Mouse (Mus musculus): ENCODE results near the gene Daam2.

The Daam2 gene

GRCm38 (mm10) chr17:49531661-49532060 lies 32.5 kb downstream of the Daam2 start:
- no peak for DNase-seq (ENCODE audit: low read depth, low spot score)

DNA sequence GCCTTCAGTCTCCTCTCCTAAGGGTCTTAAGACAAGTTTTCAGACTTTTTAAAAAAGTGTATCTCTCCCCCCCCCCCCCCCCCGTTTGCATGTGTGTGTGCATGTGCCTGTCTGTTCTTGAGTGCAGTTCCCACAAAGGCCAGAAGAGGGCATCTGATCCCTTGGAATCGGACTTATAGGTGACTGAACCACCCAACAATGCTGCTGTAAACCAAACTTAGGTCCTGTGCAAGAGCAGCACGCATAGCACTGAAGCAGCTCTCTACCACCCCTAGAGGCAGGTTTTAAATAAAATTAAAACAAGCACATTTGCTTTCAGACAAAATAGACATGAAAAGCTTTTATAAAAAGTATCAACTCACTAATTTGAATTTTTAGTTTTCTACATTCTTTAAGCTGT lies 33.9 kb downstream of the Daam2 start:
- peak; percentile 91 for DNase-seq (ENCODE audit: low read depth, low spot score)

- DNase-seq (ENCODE audit: low read depth, low spot score): no peak
These were observed 35.5 kb downstream of the Daam2 start for GRCm38 (mm10) chr17:49528503-49529205.

DNA sequence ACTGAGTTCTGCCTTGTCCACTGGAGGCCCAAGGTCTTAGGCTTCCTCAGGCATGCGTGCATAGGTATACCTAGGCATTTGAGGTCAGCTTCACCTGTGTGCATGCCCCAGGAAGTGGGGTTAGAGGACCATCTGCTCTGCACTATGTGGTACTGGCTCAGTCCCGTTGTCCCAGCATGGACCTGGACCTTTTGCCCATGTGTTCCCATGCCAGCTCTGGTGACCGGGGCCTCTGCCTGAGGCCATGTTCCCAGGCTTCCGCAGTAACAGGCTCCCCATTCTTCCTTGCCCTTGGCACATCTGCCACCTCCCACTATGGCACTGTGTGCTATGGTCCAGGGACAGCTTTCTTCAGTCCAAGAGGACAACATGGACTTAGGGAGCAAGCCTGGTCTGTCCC lies 36.1 kb downstream of the Daam2 start:
- no peak for DNase-seq (ENCODE audit: low read depth, low spot score)

- DNase-seq (ENCODE audit: low read depth, low spot score): no peak
These were observed 37.6 kb downstream of the Daam2 start for GRCm38 (mm10) chr17:49526566-49526965.

DNA sequence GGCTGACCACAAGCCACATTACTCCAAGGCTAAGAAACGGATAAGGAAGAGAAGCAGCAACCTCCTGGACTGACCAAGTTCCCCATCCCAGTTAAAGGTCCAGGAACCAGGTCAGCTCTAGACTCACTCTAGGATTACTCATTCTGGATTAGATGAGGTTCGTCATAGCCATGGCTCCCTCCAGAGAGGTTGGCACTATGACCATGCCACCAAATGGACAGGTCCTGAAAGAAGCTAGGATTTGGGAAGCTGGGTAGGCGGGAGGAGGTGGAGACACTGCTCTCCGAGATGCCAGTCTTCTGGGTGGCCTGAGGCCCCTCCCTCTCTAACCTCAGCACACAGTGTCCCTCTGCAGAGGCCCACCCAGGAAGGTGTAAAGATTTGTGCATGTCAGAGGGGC lies 38.2 kb downstream of the Daam2 start:
- DNase-seq (ENCODE audit: low read depth, low spot score): no peak

GRCm38 (mm10) chr17:49524584-49524983 lies 39.6 kb downstream of the Daam2 start:
- no peak for DNase-seq (ENCODE audit: low read depth, low spot score)

GRCm38 (mm10) chr17:49522435-49522834 lies 41.7 kb downstream of the Daam2 start:
- DNase-seq (ENCODE audit: low read depth, low spot score): peak; percentile 42

- DNase-seq (ENCODE audit: low read depth, low spot score): no peak
These were observed 42.1 kb downstream of the Daam2 start for GRCm38 (mm10) chr17:49522002-49522401.

DNA sequence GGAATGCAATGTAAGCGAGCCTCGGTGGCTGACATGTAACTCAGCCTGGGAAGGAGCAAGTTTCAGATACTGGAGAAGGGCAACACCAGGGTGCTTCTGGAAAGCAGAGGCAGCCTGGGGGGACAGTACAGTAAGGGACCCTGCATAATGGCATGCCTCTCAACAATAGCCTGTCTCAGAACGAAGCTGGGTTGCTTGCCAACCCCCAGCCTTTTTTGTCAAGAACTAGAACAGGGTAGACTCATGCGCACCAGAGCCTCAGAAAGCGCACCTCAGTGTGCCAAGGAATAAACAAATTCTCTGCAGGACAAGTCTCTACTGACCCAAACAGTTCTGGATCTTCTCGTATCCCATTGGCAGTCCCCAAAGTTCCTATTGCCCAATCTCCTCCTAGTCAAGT lies 43.5 kb downstream of the Daam2 start:
- DNase-seq (ENCODE audit: low read depth, low spot score): no peak

DNA sequence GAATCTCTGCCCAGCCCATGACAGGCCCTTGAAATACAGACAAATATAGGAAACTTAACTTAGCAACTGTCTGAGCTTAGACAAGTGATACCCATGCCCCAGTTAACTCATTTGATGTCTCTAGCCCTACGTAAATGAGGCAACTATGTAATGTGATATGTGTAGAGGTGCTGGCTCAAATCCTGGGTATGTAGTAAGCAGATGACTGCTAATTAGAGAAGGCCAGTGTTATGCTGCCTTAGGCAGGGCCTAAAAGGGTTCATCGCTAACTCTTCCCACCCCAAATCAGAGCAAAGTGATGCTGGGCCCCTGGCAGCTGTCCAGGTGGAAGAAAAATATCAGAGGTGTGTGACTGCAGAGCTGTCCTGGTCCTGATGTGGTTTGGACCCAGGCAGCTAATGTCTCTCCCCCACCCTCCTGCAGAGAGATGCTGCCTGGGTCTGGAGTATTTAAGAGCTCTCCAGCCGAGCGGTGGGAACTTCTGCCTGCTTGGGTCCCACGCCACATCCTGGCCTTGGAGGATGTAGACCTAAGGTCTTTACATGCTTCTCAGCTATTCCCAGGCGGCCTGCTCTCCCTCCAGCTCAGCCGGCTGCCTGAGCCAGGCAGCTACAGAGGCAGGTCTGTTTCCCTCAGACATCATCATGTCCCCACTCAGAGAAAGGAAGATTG lies 44.4 kb downstream of the Daam2 start:
- DNase-seq (ENCODE audit: low read depth, low spot score): no peak

GRCm38 (mm10) chr17:49517091-49517490 lies 47.1 kb downstream of the Daam2 start:
- DNase-seq (ENCODE audit: low read depth, low spot score): no peak

DNA sequence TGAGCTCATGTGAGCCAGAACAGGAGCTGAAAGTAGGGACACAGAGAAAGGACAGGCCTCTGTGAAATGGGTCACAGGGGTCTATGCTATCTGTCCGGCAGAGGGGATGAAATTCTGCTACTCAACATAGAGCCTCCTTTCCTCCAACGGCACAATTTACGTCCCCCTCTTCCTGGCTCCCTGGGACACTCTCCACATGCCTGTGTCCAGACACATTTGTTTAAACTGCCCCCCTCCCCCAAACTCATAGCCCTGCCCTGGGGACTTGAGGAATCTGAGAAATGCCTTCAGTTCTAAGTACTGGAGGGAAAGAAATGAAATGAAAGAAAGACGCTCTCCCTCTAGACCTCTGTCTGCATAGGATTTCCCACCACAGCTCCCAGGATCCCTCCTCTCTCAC lies 48.5 kb downstream of the Daam2 start:
- DNase-seq (ENCODE audit: low read depth, low spot score): no peak

DNA sequence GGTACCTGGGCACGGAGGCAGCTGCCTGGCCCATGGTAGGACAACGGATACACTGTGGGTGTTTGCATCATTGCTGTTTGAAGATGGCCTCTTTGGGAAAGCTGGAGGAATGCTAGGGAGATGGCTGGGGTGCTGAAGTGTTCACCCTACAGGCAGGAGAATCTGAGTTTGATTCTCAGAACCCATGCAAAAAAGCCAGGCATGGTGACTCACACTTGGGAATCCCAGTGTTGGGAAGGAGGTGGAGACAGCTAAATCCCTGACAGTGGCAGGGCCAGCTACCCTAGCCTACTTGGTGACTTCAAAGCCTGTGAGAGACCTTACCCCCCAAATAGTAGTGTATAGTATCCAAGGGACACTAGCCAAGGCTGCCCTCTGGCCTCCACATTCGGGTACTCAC lies 49.0 kb downstream of the Daam2 start:
- DNase-seq (ENCODE audit: low read depth, low spot score): no peak

DNA sequence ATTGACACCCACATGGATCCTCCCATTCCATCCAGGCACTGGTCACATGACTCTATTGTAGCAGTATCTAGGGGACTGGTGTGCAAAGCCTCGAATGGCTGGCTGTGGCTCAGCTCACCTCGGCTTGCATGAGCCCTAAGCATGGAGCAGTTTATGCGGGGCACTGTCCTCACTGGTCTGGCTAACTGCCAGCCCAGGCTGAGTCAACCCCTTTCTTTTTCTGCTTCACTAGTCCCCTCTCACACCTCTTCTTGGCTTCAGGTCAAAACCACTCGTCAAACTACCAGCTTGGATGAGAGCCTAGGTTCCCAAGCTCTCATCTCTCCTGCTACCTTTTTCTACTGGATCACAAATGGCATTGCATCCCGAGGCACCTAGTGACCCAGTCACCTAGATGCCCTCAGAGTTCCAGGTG lies 51.5 kb downstream of the Daam2 start:
- DNase-seq (ENCODE audit: low read depth, low spot score): no peak

GRCm38 (mm10) chr17:49509431-49509830 lies 54.7 kb downstream of the Daam2 start:
- no peak for DNase-seq (ENCODE audit: low read depth, low spot score)

DNA sequence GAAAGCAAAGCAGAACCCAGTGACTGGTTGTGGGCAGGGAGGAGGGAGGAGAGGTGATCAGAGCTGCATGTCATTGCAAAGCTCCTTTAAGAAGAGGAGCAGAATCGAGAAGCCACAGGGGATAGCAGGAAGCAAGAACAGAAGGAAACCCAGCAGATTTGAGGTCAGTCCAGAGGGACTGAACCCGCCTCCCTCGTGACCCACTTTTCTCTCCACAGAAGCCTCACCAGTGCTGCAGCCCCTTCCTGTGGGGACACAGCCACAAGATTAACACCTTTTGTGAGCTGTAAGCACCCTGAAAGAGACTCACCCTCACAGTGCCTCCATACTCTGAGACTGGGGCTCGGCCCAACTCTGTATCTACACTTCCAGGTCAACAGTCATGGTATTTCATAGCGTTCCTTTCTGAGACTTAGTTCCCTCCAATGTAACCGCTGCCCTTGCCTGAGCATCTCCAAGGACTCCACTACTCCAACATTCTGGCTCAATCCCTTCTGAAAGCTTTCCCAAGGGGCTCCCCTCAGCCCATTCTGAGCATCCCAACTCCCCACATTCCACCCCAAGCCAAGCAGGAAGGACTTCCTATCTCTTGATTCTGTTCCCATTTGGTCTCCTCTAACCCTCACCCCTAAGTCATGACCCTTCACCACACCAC lies 60.8 kb downstream of the Daam2 start:
- no peak for DNase-seq (ENCODE audit: low read depth, low spot score)

DNA sequence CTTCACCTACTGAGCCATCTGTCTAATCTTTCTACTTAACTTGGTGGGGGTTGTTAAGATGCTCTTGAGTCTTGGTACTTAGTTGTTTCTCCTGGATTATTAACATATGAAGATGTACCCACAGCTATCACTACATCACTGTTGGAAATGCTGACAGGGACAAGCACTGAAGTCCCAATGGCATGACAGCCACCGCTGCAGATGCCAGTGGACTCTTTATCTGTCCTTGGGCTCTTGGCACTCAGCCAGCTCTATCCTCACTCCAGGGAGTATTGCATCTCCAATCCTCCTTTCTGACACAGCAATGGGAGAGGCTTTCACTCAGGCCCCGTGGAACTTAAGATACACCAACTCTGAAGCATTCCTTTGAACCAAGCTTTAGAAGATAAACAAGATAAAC lies 63.9 kb downstream of the Daam2 start:
- no peak for DNase-seq (ENCODE audit: low read depth, low spot score)

- DNase-seq (ENCODE audit: low read depth, low spot score): no peak
These were observed 64.5 kb downstream of the Daam2 start for GRCm38 (mm10) chr17:49499635-49500034.

DNA sequence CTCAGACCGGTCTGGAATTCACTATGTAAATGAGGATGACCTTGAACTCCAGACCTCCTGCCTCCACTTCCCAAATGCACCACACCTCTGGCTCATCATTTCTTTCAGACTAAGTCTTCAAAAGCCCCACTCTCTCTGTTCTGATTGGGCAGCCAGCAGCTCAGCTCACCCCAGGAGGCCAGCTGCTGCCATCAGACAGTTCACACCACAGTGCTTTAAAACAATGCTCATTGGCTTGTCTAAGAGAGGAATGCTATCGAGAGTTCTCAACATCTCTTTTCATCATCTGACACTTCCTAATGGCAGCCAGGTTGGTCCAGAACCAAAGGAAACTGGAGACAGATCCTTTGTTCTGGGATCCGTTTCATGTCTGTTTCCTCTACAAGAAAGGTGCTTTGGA lies 66.0 kb downstream of the Daam2 start:
- DNase-seq (ENCODE audit: low read depth, low spot score): peak; percentile 54

GRCm38 (mm10) chr17:49493276-49493675 lies 70.9 kb downstream of the Daam2 start:
- DNase-seq (ENCODE audit: low read depth, low spot score): peak; percentile 49

GRCm38 (mm10) chr17:49489098-49489497 lies 75.0 kb downstream of the Daam2 start:
- DNase-seq (ENCODE audit: low read depth, low spot score): no peak

DNA sequence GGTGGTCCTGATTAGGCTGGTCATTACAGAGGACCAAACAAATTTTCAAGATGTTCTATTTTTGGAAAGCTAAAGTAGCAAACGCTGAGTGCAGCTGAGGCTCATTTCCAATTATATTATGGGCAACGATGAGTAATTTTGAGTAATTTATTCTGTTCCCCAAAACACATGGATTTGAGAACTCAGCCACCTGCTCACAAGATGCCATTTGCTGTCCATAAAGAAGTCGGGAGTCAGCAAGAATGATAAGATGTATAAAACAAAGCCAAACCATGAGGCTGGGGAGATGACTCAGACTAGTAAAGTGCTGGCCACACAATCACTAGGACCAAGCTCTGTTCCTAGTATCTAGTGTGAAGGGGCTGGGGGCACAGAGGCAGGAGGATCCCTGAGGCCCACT lies 79.7 kb downstream of the Daam2 start:
- no peak for DNase-seq (ENCODE audit: low read depth, low spot score)

All from R1 (cell line).